Mouse (Mus musculus) cortical plate, adult 2 months (tissue): ENCODE data around the gene Fstl3.

Experiments used
- CTCF ChIP-seq: fragments of 200-500 bp; IDR thresholded peaks from 2 replicates; pipeline ENCODE4 v1.5.1; 2011; ENCODE audit warnings: mild to moderate bottlenecking, control low read depth, low read length; ENCODE audit not compliant: insufficient read depth; ENCODE audit errors: extremely low read depth
- POLR2A ChIP-seq: fragments of 200-500 bp; IDR thresholded peaks from 2 replicates; pipeline ENCODE4 v1.6.1; 2011; ENCODE audit warnings: mild to moderate bottlenecking, low read length, control low read depth; ENCODE audit not compliant: insufficient read depth; ENCODE audit errors: extremely low read depth

- TF ChIP-seq CTCF (no peak), POLR2A (no peak)
Measured at GRCm38 (mm10) chr10:79821731-79822130, 44.7 kb downstream of the Fstl3 start.
